Comparison of ENCODE assay signal across 18 mouse cellular contexts in the genomic region with DNA sequence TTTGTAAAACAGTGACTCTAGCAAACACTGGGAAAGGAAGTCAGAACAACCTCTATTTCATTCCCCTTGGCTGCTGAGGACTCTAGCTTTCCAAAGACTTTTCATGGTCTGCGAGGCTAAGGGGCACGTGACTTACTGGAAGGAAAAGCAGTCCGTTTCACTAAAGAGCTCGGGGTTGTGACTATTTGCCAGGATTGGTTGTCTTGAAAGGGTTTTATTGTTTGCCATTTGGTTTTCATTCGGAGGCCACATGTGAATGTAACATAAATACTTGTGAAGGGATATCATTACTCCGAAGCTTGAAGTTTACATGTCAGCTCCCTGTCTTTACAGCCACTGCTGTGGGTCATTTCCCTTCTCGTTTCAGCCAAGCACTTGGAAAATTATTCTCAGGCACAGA.
"Had no signal": no experiment of that assay in that cellular context is flagged by ENCODE, and none has a peak within 500 bp of the region (broad histone marks: within the 10 kb centered on the region; RNA-seq: fewer than 3 reads in every experiment).

No protein-coding gene starts in this region.

- H3K4me2 ChIP-seq: liver, embryonic 13.5 days; midbrain, embryonic 12.5 days; neural tube, embryonic 15.5 days had no signal

- H3K4me1 ChIP-seq: liver, embryonic 13.5 days; megakaryocyte, embryonic 14.5 days; midbrain, embryonic 12.5 days; neural tube, embryonic 15.5 days had no signal

- ATAC-seq: liver, postnatal 0 days; midbrain, embryonic 16.5 days had no signal

- H3K27me3 ChIP-seq: liver, embryonic 13.5 days; megakaryocyte, embryonic 14.5 days; midbrain, embryonic 12.5 days; neural tube, embryonic 15.5 days had no signal

- H3K9ac ChIP-seq: liver, embryonic 13.5 days; liver, postnatal 0 days; midbrain, embryonic 12.5 days; neural tube, embryonic 15.5 days had no signal

- H3K36me3 ChIP-seq: liver, embryonic 13.5 days; midbrain, embryonic 12.5 days; neural tube, embryonic 15.5 days had no signal

- H3K9me3 ChIP-seq: liver, embryonic 13.5 days; midbrain, embryonic 12.5 days; neural tube, embryonic 15.5 days had no signal

- H3K4me3 ChIP-seq: layer of hippocampus, adult 2 months; liver, embryonic 13.5 days; megakaryocyte, embryonic 14.5 days; midbrain, embryonic 12.5 days; neural tube, embryonic 15.5 days had no signal

- H3K27ac ChIP-seq: kidney, postnatal 0 days; layer of hippocampus, adult 2 months; liver, embryonic 13.5 days; midbrain, embryonic 12.5 days; neural tube, embryonic 15.5 days; stomach, postnatal 0 days had no signal

- DNase-seq: kidney, adult 11 months; kidney, adult 9 months; kidney, postnatal 36 days; left cerebral cortex, postnatal 4 days; liver, embryonic 13.5 days; liver, postnatal 0 days; lung, postnatal 10 days; lung, postnatal 4 days; right cerebral cortex, adult 18-20 months; right cerebral cortex, postnatal 25 days; thymus, postnatal 4 days had no signal
